8 mouse cellular contexts compared by ENCODE assay signal in the genomic region with DNA sequence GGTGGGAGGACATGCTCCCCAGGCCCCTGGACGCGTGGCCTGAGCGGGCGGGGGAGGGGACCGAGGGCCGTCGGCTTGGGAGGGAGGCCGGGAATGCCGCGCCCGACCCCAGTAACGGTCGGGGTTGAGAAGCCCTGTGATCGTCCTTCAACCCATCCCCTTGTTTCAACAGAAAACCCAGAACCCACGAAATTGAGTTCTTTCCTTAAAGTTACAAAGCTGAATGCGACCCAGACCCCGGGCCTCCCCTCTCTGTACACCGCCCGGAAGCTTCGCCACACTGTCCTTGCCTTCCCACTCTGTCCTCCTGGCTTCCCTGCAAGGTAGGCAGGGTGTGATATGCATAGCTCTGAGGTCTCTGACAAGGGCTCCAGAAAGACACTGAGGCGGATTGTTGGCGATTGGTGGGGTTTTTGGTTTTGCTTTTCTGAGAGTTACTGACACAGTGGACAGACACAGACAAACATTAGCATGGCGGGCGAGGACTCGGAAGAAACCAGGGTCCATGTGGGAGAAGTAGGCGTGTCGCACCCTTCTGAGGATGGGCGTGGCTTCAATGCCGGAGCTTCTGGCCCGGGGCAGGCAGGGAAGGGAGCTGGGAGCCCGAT. TPM values are rescaled to one million over a fixed set of nuclear protein-coding genes. Genes with fewer than 3 reads are reported as not detected.
A peak's percentile ranks its signal among the peaks of the same experiment; 100 is the strongest.
DNase-seq lines count a peak whose midpoint lies in the region; ATAC-seq lines count a peak whose summit lies in the region.

No protein-coding gene starts in this region.

- peaks cover 8% of the 10 kb centered on the region; the same call in 1 of the 2 replicates for H3K36me3 ChIP-seq in hindbrain, embryonic 12.5 days

- no peaks in the 10 kb centered on the region for H3K9me3 ChIP-seq in hindbrain, embryonic 12.5 days (replicated peaks)

- H3K27me3 ChIP-seq in hindbrain, embryonic 12.5 days = no peaks in the 10 kb centered on the region

- H3K27ac ChIP-seq in hindbrain, embryonic 12.5 days = peak overlapping the region; percentile 95

- peak overlapping the region; percentile 93 for H3K4me3 ChIP-seq in hindbrain, embryonic 12.5 days

- peaks cover 29% of the 10 kb centered on the region for H3K4me1 ChIP-seq in hindbrain, embryonic 12.5 days

- DNase-seq in MN1 (ENCODE audit: low spot score) = peak; percentile 92
- peak; percentile 83 for DNase-seq in cerebellum, adult 9-10 months
- peak; percentile 55 to 84 for DNase-seq in frontal cortex, adult 2 months (ENCODE audit: extremely low spot score in 1 of 2, low spot score in 1 of 2)
- DNase-seq in layer of hippocampus, postnatal 14 days (ENCODE audit: low spot score in 2 of 2) = peak; percentile 72 to 83
- peak; percentile 93 for DNase-seq in lung, postnatal 10 days
- DNase-seq in ovary, postnatal 14 days (ENCODE audit: low spot score) = peak; percentile 76
- peak; percentile 56 to 66 for DNase-seq in thymus, postnatal 10 days (ENCODE audit: low spot score in 2 of 2)

- peak overlapping the region; percentile 74 for H3K4me2 ChIP-seq in hindbrain, embryonic 12.5 days (replicated peaks)

- ATAC-seq in hindbrain, embryonic 12.5 days (ENCODE audit: low FRiP score) = peak; percentile 83

- H3K9ac ChIP-seq in hindbrain, embryonic 12.5 days = peak overlapping the region; percentile 99

- WGBS in hindbrain, embryonic 12.5 days = under 1% methylated on average over 31 of the region's 31 CpGs

RNA-seq across cellular contexts. Expression of a gene that starts 0.6 kb away (rescaled TPM):
- polyA plus RNA-seq in frontal cortex, adult 2 months (2012; rRNA removed) = 513 and 799 TPM in 2 replicates
- 823 and 828 TPM in 2 replicates for polyA plus RNA-seq in hindbrain, embryonic 12.5 days (2016; fragmentation: Nextera tagmentation; extraction: Ambion mirVana)
- total RNA-seq in layer of hippocampus, postnatal 14 days (2021) = 100 to 1,000 TPM; 289 to 305 TPM

RNA-seq across cellular contexts. Expression of a gene that starts 1.0 kb away (rescaled TPM):
- polyA plus RNA-seq in frontal cortex, adult 2 months (2012; rRNA removed) = 29.3 and 31.6 TPM in 2 replicates
- 27.0 and 28.9 TPM in 2 replicates for polyA plus RNA-seq in hindbrain, embryonic 12.5 days (2016; fragmentation: Nextera tagmentation; extraction: Ambion mirVana)
- 10 to 100 TPM; 21.9 to 28.1 TPM for total RNA-seq in layer of hippocampus, postnatal 14 days (2021)

RNA-seq across cellular contexts. Expression of a gene that starts 34.6 kb away (rescaled TPM):
- 89.1 and 98.7 TPM in 2 replicates for polyA plus RNA-seq in frontal cortex, adult 2 months (2012; rRNA removed)
- polyA plus RNA-seq in hindbrain, embryonic 12.5 days (2016; fragmentation: Nextera tagmentation; extraction: Ambion mirVana) = 39.4 and 41.0 TPM in 2 replicates
- total RNA-seq in layer of hippocampus, postnatal 14 days (2021) = 10 to 100 TPM; 70.7 to 71.0 TPM

RNA-seq across cellular contexts. Expression of a gene that starts 41.8 kb away (rescaled TPM):
- 78.9 and 79.5 TPM in 2 replicates for polyA plus RNA-seq in frontal cortex, adult 2 months (2012; rRNA removed)
- 0.96 and 1.6 TPM in 2 replicates for polyA plus RNA-seq in hindbrain, embryonic 12.5 days (2016; fragmentation: Nextera tagmentation; extraction: Ambion mirVana)
- total RNA-seq in layer of hippocampus, postnatal 14 days (2021) = 10 to 100 TPM; 45.5 to 53.6 TPM

RNA-seq across cellular contexts. Expression of a gene that starts 52.4 kb away (rescaled TPM):
- polyA plus RNA-seq in frontal cortex, adult 2 months (2012; rRNA removed) = 12.3 and 21.7 TPM in 2 replicates
- 17.7 and 21.9 TPM in 2 replicates for polyA plus RNA-seq in hindbrain, embryonic 12.5 days (2016; fragmentation: Nextera tagmentation; extraction: Ambion mirVana)
- total RNA-seq in layer of hippocampus, postnatal 14 days (2021) = 10 to 100 TPM; 26.1 to 30.4 TPM

Comparison
In these comparisons a context has a peak if more than half of its experiments do, and no peak if none do; other contexts are left out.
1. Peak in every context shown above with its lines: DNase-seq, ATAC-seq, H3K4me3 ChIP-seq and H3K27ac ChIP-seq.